Mouse (Mus musculus) forebrain, embryonic 11.5 days (tissue): ENCODE results near the gene Sox2. TPM values are rescaled to one million over a fixed set of nuclear protein-coding genes. Genes with fewer than 3 reads are reported as not detected.

Source experiments
- ATAC-seq: fragments of 200-750 bp; cut with Nextera tagmentation; replicated peaks from 2 replicates; pipeline ENCODE4 v1.8.0; 2017; ENCODE audit warnings: moderate TSS enrichment; ENCODE audit not compliant: low FRiP score
- DNase-seq: peaks from one replicate; pipeline ENCODE4 v3.0.0-alpha.2; 2017; ENCODE audit warnings: low spot score
- H3K27ac ChIP-seq: fragments of 300-500 bp; sonication (generic); 2 replicates; pipeline ENCODE4 v1.5.1; 2014; ENCODE audit warnings: low read depth, low read length
- H3K27me3 ChIP-seq: fragments of 300-500 bp; sonication (generic); 2 replicates; pipeline ENCODE4 v1.6.1; 2014; ENCODE audit warnings: mild to moderate bottlenecking, low read length, mixed read lengths; ENCODE audit not compliant: control insufficient read depth, insufficient read depth
- H3K36me3 ChIP-seq: fragments of 300-500 bp; sonication (generic); 2 replicates; pipeline ENCODE4 v1.6.1; 2014; ENCODE audit warnings: mild to moderate bottlenecking, low read length, moderate library complexity, mixed read lengths; ENCODE audit not compliant: control insufficient read depth, insufficient read depth
- H3K4me1 ChIP-seq: fragments of 300-500 bp; sonication (generic); replicated peaks from 2 replicates; pipeline ENCODE4 v1.6.1; 2014; ENCODE audit warnings: low read length, mixed read lengths; ENCODE audit not compliant: control insufficient read depth, insufficient read depth
- H3K4me2 ChIP-seq: fragments of 300-500 bp; sonication (generic); 2 replicates; pipeline ENCODE4 v1.6.1; 2014; ENCODE audit warnings: low read depth, mild to moderate bottlenecking, low read length, moderate library complexity, mixed read lengths; ENCODE audit not compliant: severe bottlenecking
- H3K4me3 ChIP-seq: fragments of 300-500 bp; sonication (generic); 2 replicates; pipeline ENCODE4 v1.5.1; 2014; ENCODE audit warnings: low read depth, low read length
- H3K9ac ChIP-seq: fragments of 300-500 bp; sonication (generic); 2 replicates; pipeline ENCODE4 v1.6.1; 2014; ENCODE audit warnings: low read length
- H3K9me3 ChIP-seq: fragments of 300-500 bp; sonication (generic); 2 replicates; pipeline ENCODE4 v1.6.1; 2016; ENCODE audit warnings: low read length, mixed read lengths; ENCODE audit not compliant: control insufficient read depth
- WGBS: fragments of 180-500 bp; shearing (Covaris S2); extraction: QIAGEN DNeasy Blood & Tissue Kit; methylation state at CpG from one replicate; pipeline ENCODE4 v1.1.7; 2014; 5-methylcytosine and 5-hydroxymethylcytosine counted together
- polyA plus RNA-seq: library from polyadenylated mRNA; unstranded; fragments of >200 nt; fragmentation: Nextera tagmentation; extraction: Ambion mirVana; gene quantifications from 2 replicates; pipeline ENCODE4 v1.2.1, GENCODE M21; 2014

The Sox2 gene
- polyA plus RNA-seq, 1 experiment from 2014 or later = 57.7 TPM

- Histone ChIP-seq H3K4me3 (peak overlapping the region; percentile 35), H3K36me3 (no peaks in the 10 kb centered on the region), H3K4me2 (peak overlapping the region; percentile 86; the same call in 1 of the 2 replicates), H3K9ac (peak overlapping the region; percentile 85), H3K27ac (peak overlapping the region; percentile 74), H3K4me1 (peaks cover 34% of the 10 kb centered on the region), H3K9me3 (no peaks in the 10 kb centered on the region), H3K27me3 (no peaks in the 10 kb centered on the region; the same call in 1 of the 2 replicates)
- no peak for ATAC-seq
- DNase-seq = no peak
- WGBS = 4% methylated on average over 8 of the region's 8 CpGs
Measured at GRCm38 (mm10) chr3:34640276-34640675, 9.9 kb upstream of the Sox2 start.

GRCm38 (mm10) chr3:34640690-34641600 is 9.3 kb upstream of the Sox2 start:
- peak overlapping the region; percentile 35 for H3K4me3 ChIP-seq
- H3K4me2 ChIP-seq = peak overlapping the region; percentile 86
- WGBS = 3% methylated on average over 33 of the region's 33 CpGs
- peak overlapping the region; percentile 85 for H3K9ac ChIP-seq
- peak overlapping the region; percentile 74 for H3K27ac ChIP-seq
- peaks cover 34% of the 10 kb centered on the region for H3K4me1 ChIP-seq
- no peaks in the 10 kb centered on the region; the same call in 1 of the 2 replicates for H3K27me3 ChIP-seq
- DNase-seq (peak; percentile 93), ATAC-seq (peak; percentile 19)
- H3K9me3 ChIP-seq = no peaks in the 10 kb centered on the region
- no peaks in the 10 kb centered on the region for H3K36me3 ChIP-seq

GRCm38 (mm10) chr3:34641756-34642497 is 8.3 kb upstream of the Sox2 start:
- H3K27ac ChIP-seq = peak overlapping the region; percentile 74
- H3K9ac ChIP-seq = peak overlapping the region; percentile 85
- ATAC-seq (no peak), DNase-seq (peak; percentile 75)
- no peaks in the 10 kb centered on the region for H3K9me3 ChIP-seq
- 2% methylated on average over 38 of the region's 38 CpGs for WGBS
- no peaks in the 10 kb centered on the region; the same call in 1 of the 2 replicates for H3K27me3 ChIP-seq
- H3K36me3 ChIP-seq = no peaks in the 10 kb centered on the region
- H3K4me3 ChIP-seq = peak overlapping the region; percentile 35
- H3K4me1 ChIP-seq = peaks cover 37% of the 10 kb centered on the region
- H3K4me2 ChIP-seq = peak overlapping the region; percentile 86

GRCm38 (mm10) chr3:34642498-34642941 is 7.7 kb upstream of the Sox2 start:
- peak; percentile 82 for DNase-seq
- Histone ChIP-seq H3K27me3 (no peaks in the 10 kb centered on the region; the same call in 1 of the 2 replicates), H3K36me3 (no peaks in the 10 kb centered on the region), H3K4me2 (peak overlapping the region; percentile 86), H3K9me3 (no peaks in the 10 kb centered on the region), H3K4me1 (peaks cover 36% of the 10 kb centered on the region), H3K4me3 (peak overlapping the region; percentile 35), H3K9ac (peak overlapping the region; percentile 85), H3K27ac (peak overlapping the region; percentile 74)
- under 1% methylated on average over 20 of the region's 20 CpGs for WGBS
- ATAC-seq = peak; percentile 42

- Histone ChIP-seq H3K36me3 (no peaks in the 10 kb centered on the region), H3K9ac (peak overlapping the region; percentile 85), H3K4me3 (peak overlapping the region; percentile 35), H3K4me2 (peak overlapping the region; percentile 86), H3K27ac (peak overlapping the region; percentile 74; the same call in 1 of the 2 replicates), H3K4me1 (peaks cover 35% of the 10 kb centered on the region), H3K9me3 (no peaks in the 10 kb centered on the region), H3K27me3 (no peaks in the 10 kb centered on the region; the same call in 1 of the 2 replicates)
- ATAC-seq = no peak
- WGBS = 8% methylated on average over 5 of the region's 5 CpGs
- DNase-seq = no peak
Measured at GRCm38 (mm10) chr3:34643067-34643466, 7.1 kb upstream of the Sox2 start.

GRCm38 (mm10) chr3:34643536-34644115 is 6.6 kb upstream of the Sox2 start:
- Histone ChIP-seq H3K4me3 (no peak overlapping the region), H3K36me3 (no peaks in the 10 kb centered on the region), H3K4me2 (peak overlapping the region; percentile 86), H3K27ac (peak overlapping the region; percentile 58), H3K9me3 (no peaks in the 10 kb centered on the region), H3K4me1 (peaks cover 30% of the 10 kb centered on the region), H3K27me3 (no peaks in the 10 kb centered on the region; the same call in 1 of the 2 replicates), H3K9ac (peak overlapping the region; percentile 41)
- ATAC-seq (no peak), DNase-seq (no peak)
- 5% methylated on average over 15 of the region's 15 CpGs for WGBS

GRCm38 (mm10) chr3:34646169-34646568 is 4.0 kb upstream of the Sox2 start:
- Histone ChIP-seq H3K4me3 (no peak overlapping the region), H3K27ac (peak overlapping the region; percentile 84), H3K36me3 (no peaks in the 10 kb centered on the region), H3K27me3 (no peaks in the 10 kb centered on the region), H3K9ac (no peak overlapping the region; the same call in 1 of the 2 replicates), H3K4me2 (peak overlapping the region; percentile 32), H3K9me3 (no peaks in the 10 kb centered on the region), H3K4me1 (peaks cover 24% of the 10 kb centered on the region)
- under 1% methylated on average over 10 of the region's 10 CpGs for WGBS
- DNase-seq = peak; percentile 76
- ATAC-seq = peak; percentile 22

- Histone ChIP-seq H3K27me3 (no peaks in the 10 kb centered on the region), H3K27ac (peak overlapping the region; percentile 100), H3K9ac (peak overlapping the region; percentile 81; the same call in 1 of the 2 replicates), H3K4me2 (peak overlapping the region; percentile 78), H3K4me1 (peaks cover 16% of the 10 kb centered on the region), H3K4me3 (peak overlapping the region; percentile 71; the same call in 1 of the 2 replicates), H3K9me3 (no peaks in the 10 kb centered on the region), H3K36me3 (no peaks in the 10 kb centered on the region)
- ATAC-seq (no peak), DNase-seq (peak; percentile 95)
- under 1% methylated on average over 14 of the region's 14 CpGs for WGBS
Measured at GRCm38 (mm10) chr3:34647688-34648087, 2.5 kb upstream of the Sox2 start.
